21 mouse cellular contexts compared by ENCODE assay signal in the genomic region with DNA sequence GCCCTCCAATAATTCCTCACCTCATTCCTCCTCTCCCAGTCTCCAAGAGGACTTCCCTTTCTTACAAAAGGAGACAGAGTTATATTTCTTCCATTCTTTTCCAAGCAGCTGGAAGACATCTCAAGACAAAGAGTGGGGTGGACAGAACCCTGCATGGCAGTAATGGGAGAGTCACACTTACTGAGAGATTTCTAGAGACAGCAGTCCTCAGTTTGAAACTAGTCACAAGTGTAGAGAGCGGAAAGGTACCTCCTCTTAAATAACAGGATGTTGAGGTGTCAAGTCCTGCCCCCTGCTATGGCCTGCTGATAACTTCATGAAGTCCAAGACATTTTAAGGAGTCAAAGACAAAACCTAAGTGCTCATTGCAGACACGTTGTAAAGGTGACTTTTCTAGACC.
"Had no signal": no experiment of that assay in that cellular context is flagged by ENCODE, and none has a peak within 500 bp of the region (broad histone marks: within the 10 kb centered on the region; RNA-seq: fewer than 3 reads in every experiment).

No protein-coding gene starts in this region.

- H3K4me1 ChIP-seq: midbrain, embryonic 10.5 days; midbrain, embryonic 12.5 days; neural tube, embryonic 13.5 days; neural tube, embryonic 15.5 days; stomach, embryonic 15.5 days had no signal

- DNase-seq: lung, adult 18-20 months; lung, embryonic 14.5 days; lung, postnatal 10 days; lung, postnatal 4 days; midbrain, embryonic 14.5 days; retina, postnatal 1 day; right cerebral cortex, adult 18-20 months; right cerebral cortex, postnatal 25 days; right cerebral cortex, postnatal 4 days; spleen, adult 18-20 months; thymus, adult 2 months; thymus, postnatal 25 days; thymus, postnatal 4 days had no signal

- H3K9ac ChIP-seq: lung, embryonic 14.5 days; midbrain, embryonic 12.5 days; neural tube, embryonic 13.5 days; neural tube, embryonic 15.5 days; stomach, embryonic 15.5 days had no signal

- ATAC-seq: midbrain, embryonic 16.5 days had no signal

- H3K36me3 ChIP-seq: midbrain, embryonic 10.5 days; midbrain, embryonic 12.5 days; neural tube, embryonic 13.5 days; neural tube, embryonic 15.5 days; stomach, embryonic 15.5 days had no signal

- H3K4me2 ChIP-seq: lung, embryonic 14.5 days; midbrain, embryonic 12.5 days; neural tube, embryonic 13.5 days; neural tube, embryonic 15.5 days; stomach, embryonic 15.5 days had no signal

- H3K9me3 ChIP-seq: midbrain, embryonic 10.5 days; midbrain, embryonic 12.5 days; neural tube, embryonic 13.5 days; neural tube, embryonic 15.5 days; stomach, embryonic 15.5 days had no signal

- H3K4me3 ChIP-seq: midbrain, embryonic 10.5 days; midbrain, embryonic 12.5 days; myocyte; neural tube, embryonic 13.5 days; neural tube, embryonic 15.5 days; stomach, embryonic 15.5 days had no signal

- H3K27me3 ChIP-seq: midbrain, embryonic 12.5 days; neural tube, embryonic 13.5 days; neural tube, embryonic 15.5 days; stomach, embryonic 15.5 days had no signal

- H3K27ac ChIP-seq: midbrain, embryonic 10.5 days; midbrain, embryonic 12.5 days; neural tube, embryonic 13.5 days; neural tube, embryonic 15.5 days; stomach, embryonic 15.5 days; stomach, postnatal 0 days had no signal
